Mouse (Mus musculus): ENCODE data around the gene Siah3. TPM values are rescaled to one million over a fixed set of nuclear protein-coding genes. Genes with fewer than 3 reads are reported as not detected.

Siah3 gene
- polyA plus RNA-seq, 1 experiment from 2014 or later = not detected

GRCm38 (mm10) chr14:75461770-75462169 lies 6.0 kb downstream of the Siah3 start:
- no peaks in the 10 kb centered on the region for H3K36me3 ChIP-seq (ENCODE audit: control insufficient read depth, insufficient read depth, low read length)
- WGBS = 82% methylated on average over 4 of the region's 4 CpGs
- no peaks in the 10 kb centered on the region for H3K9me3 ChIP-seq (ENCODE audit: control insufficient read depth, low read length)
- H3K27ac ChIP-seq (replicated peaks in 1 of 2; ENCODE audit: control insufficient read depth in 1 of 2, insufficient read depth in 1 of 2, low read depth in 2 of 2, low read length in 2 of 2) = no peak overlapping the region
- no peak for ATAC-seq (ENCODE audit: insufficient number of reproducible peaks, insufficient read depth, low FRiP score, low read depth)
- no peak overlapping the region for H3K9ac ChIP-seq (ENCODE audit: low read length)
- peaks cover 9% of the 10 kb centered on the region; the same call in 1 of the 2 replicates for H3K27me3 ChIP-seq (ENCODE audit: control insufficient read depth, insufficient read depth, low read length)
- H3K4me3 ChIP-seq (ENCODE audit: control insufficient read depth in 1 of 2, insufficient read depth in 1 of 2, low read depth in 1 of 2, low read length in 2 of 2) = no peak overlapping the region
- peaks cover 0 to 4% of the 10 kb centered on the region in 2 experiments; a peak in 2 of 4 replicates for H3K4me1 ChIP-seq (ENCODE audit: control insufficient read depth in 2 of 2, insufficient read depth in 2 of 2, low read length in 2 of 2)
- H3K4me2 ChIP-seq (ENCODE audit: low read length) = no peak overlapping the region

GRCm38 (mm10) chr14:75463171-75463570 lies 7.4 kb downstream of the Siah3 start:
- no peak overlapping the region for H3K27ac ChIP-seq (replicated peaks in 1 of 2; ENCODE audit: control insufficient read depth in 1 of 2, insufficient read depth in 1 of 2, low read depth in 2 of 2, low read length in 2 of 2)
- WGBS = 77% methylated on average over 4 of the region's 4 CpGs

GRCm38 (mm10) chr14:75468941-75469340 lies 13.2 kb downstream of the Siah3 start:
- 77% methylated on average over 4 of the region's 4 CpGs for WGBS
- Histone ChIP-seq H3K27ac (replicated peaks in 1 of 2; ENCODE audit: control insufficient read depth in 1 of 2, insufficient read depth in 1 of 2, low read depth in 2 of 2, low read length in 2 of 2) (no peak overlapping the region), H3K36me3 (ENCODE audit: control insufficient read depth, insufficient read depth, low read length) (no peaks in the 10 kb centered on the region), H3K4me1 (ENCODE audit: control insufficient read depth in 2 of 2, insufficient read depth in 2 of 2, low read length in 2 of 2) (peaks cover 0 to 2% of the 10 kb centered on the region in 2 experiments; a peak in 1 of 4 replicates), H3K4me3 (ENCODE audit: control insufficient read depth in 1 of 2, insufficient read depth in 1 of 2, low read depth in 1 of 2, low read length in 2 of 2) (no peak overlapping the region), H3K9me3 (ENCODE audit: control insufficient read depth, low read length) (no peaks in the 10 kb centered on the region), H3K4me2 (ENCODE audit: low read length) (no peak overlapping the region), H3K27me3 (ENCODE audit: control insufficient read depth, insufficient read depth, low read length) (no peaks in the 10 kb centered on the region), H3K9ac (ENCODE audit: low read length) (no peak overlapping the region)
- no peak for ATAC-seq (ENCODE audit: insufficient number of reproducible peaks, insufficient read depth, low FRiP score, low read depth)

More at GRCm38 (mm10) chr14:75463171-75463570, 7.4 kb downstream of the Siah3 start:
- Histone ChIP-seq H3K4me2 (ENCODE audit: low read length) (no peak overlapping the region), H3K9me3 (ENCODE audit: control insufficient read depth, low read length) (no peaks in the 10 kb centered on the region), H3K4me3 (ENCODE audit: control insufficient read depth in 1 of 2, insufficient read depth in 1 of 2, low read depth in 1 of 2, low read length in 2 of 2) (no peak overlapping the region), H3K4me1 (ENCODE audit: control insufficient read depth in 2 of 2, insufficient read depth in 2 of 2, low read length in 2 of 2) (no peaks in the 10 kb centered on the region; a peak in 1 of 4 replicates), H3K27me3 (ENCODE audit: control insufficient read depth, insufficient read depth, low read length) (no peaks in the 10 kb centered on the region), H3K36me3 (ENCODE audit: control insufficient read depth, insufficient read depth, low read length) (no peaks in the 10 kb centered on the region), H3K9ac (ENCODE audit: low read length) (no peak overlapping the region)
- ATAC-seq (ENCODE audit: insufficient number of reproducible peaks, insufficient read depth, low FRiP score, low read depth) = no peak

GRCm38 (mm10) chr14:75473061-75473930 lies 17.5 kb downstream of the Siah3 start:
- H3K4me3 ChIP-seq (ENCODE audit: control insufficient read depth in 1 of 2, insufficient read depth in 1 of 2, low read depth in 1 of 2, low read length in 2 of 2) = no peak overlapping the region
- peaks cover 0 to 2% of the 10 kb centered on the region in 2 experiments; a peak in 1 of 4 replicates for H3K4me1 ChIP-seq (ENCODE audit: control insufficient read depth in 2 of 2, insufficient read depth in 2 of 2, low read length in 2 of 2)
- no peak overlapping the region for H3K9ac ChIP-seq (ENCODE audit: low read length)
- no peaks in the 10 kb centered on the region for H3K36me3 ChIP-seq (ENCODE audit: control insufficient read depth, insufficient read depth, low read length)
- H3K4me2 ChIP-seq (ENCODE audit: low read length) = no peak overlapping the region
- H3K27me3 ChIP-seq (ENCODE audit: control insufficient read depth, insufficient read depth, low read length) = no peaks in the 10 kb centered on the region
- no peak overlapping the region for H3K27ac ChIP-seq (replicated peaks in 1 of 2; ENCODE audit: control insufficient read depth in 1 of 2, insufficient read depth in 1 of 2, low read depth in 2 of 2, low read length in 2 of 2)
- 72% methylated on average over 9 of the region's 9 CpGs for WGBS
- no peaks in the 10 kb centered on the region for H3K9me3 ChIP-seq (ENCODE audit: control insufficient read depth, low read length)
- ATAC-seq (ENCODE audit: insufficient number of reproducible peaks, insufficient read depth, low FRiP score, low read depth) = no peak

- ATAC-seq (ENCODE audit: insufficient number of reproducible peaks, insufficient read depth, low FRiP score, low read depth) = no peak
- no peaks in the 10 kb centered on the region for H3K27me3 ChIP-seq (ENCODE audit: control insufficient read depth, insufficient read depth, low read length)
- H3K4me2 ChIP-seq (ENCODE audit: low read length) = no peak overlapping the region
- no peak overlapping the region for H3K4me3 ChIP-seq (ENCODE audit: control insufficient read depth in 1 of 2, insufficient read depth in 1 of 2, low read depth in 1 of 2, low read length in 2 of 2)
- H3K9me3 ChIP-seq (ENCODE audit: control insufficient read depth, low read length) = no peaks in the 10 kb centered on the region
- H3K36me3 ChIP-seq (ENCODE audit: control insufficient read depth, insufficient read depth, low read length) = no peaks in the 10 kb centered on the region
- H3K4me1 ChIP-seq (ENCODE audit: control insufficient read depth in 2 of 2, insufficient read depth in 2 of 2, low read length in 2 of 2) = peaks cover 0 to 2% of the 10 kb centered on the region in 2 experiments; a peak in 1 of 4 replicates
- 75% methylated on average over 2 of the region's 2 CpGs for WGBS
- no peak overlapping the region for H3K9ac ChIP-seq (ENCODE audit: low read length)
- H3K27ac ChIP-seq (replicated peaks in 1 of 2; ENCODE audit: control insufficient read depth in 1 of 2, insufficient read depth in 1 of 2, low read depth in 2 of 2, low read length in 2 of 2) = no peak overlapping the region
Measured at GRCm38 (mm10) chr14:75475887-75476286, 20.1 kb downstream of the Siah3 start.

- Histone ChIP-seq H3K4me3 (ENCODE audit: control insufficient read depth in 1 of 2, insufficient read depth in 1 of 2, low read depth in 1 of 2, low read length in 2 of 2) (no peak overlapping the region), H3K4me1 (ENCODE audit: control insufficient read depth in 2 of 2, insufficient read depth in 2 of 2, low read length in 2 of 2) (no peaks in the 10 kb centered on the region), H3K9me3 (ENCODE audit: control insufficient read depth, low read length) (no peaks in the 10 kb centered on the region), H3K27ac (replicated peaks in 1 of 2; ENCODE audit: control insufficient read depth in 1 of 2, insufficient read depth in 1 of 2, low read depth in 2 of 2, low read length in 2 of 2) (no peak overlapping the region), H3K4me2 (ENCODE audit: low read length) (no peak overlapping the region), H3K36me3 (ENCODE audit: control insufficient read depth, insufficient read depth, low read length) (no peaks in the 10 kb centered on the region), H3K9ac (ENCODE audit: low read length) (no peak overlapping the region), H3K27me3 (ENCODE audit: control insufficient read depth, insufficient read depth, low read length) (no peaks in the 10 kb centered on the region)
- no peak for ATAC-seq (ENCODE audit: insufficient number of reproducible peaks, insufficient read depth, low FRiP score, low read depth)
- WGBS = 74% methylated on average over 15 of the region's 15 CpGs
Measured at GRCm38 (mm10) chr14:75482231-75483175, 26.7 kb downstream of the Siah3 start.

GRCm38 (mm10) chr14:75483176-75483546 lies 27.4 kb downstream of the Siah3 start:
- Histone ChIP-seq H3K27ac (replicated peaks in 1 of 2; ENCODE audit: control insufficient read depth in 1 of 2, insufficient read depth in 1 of 2, low read depth in 2 of 2, low read length in 2 of 2) (no peak overlapping the region), H3K9me3 (ENCODE audit: control insufficient read depth, low read length) (no peaks in the 10 kb centered on the region), H3K36me3 (ENCODE audit: control insufficient read depth, insufficient read depth, low read length) (no peaks in the 10 kb centered on the region), H3K27me3 (ENCODE audit: control insufficient read depth, insufficient read depth, low read length) (no peaks in the 10 kb centered on the region), H3K4me1 (ENCODE audit: control insufficient read depth in 2 of 2, insufficient read depth in 2 of 2, low read length in 2 of 2) (no peaks in the 10 kb centered on the region), H3K9ac (ENCODE audit: low read length) (no peak overlapping the region), H3K4me2 (ENCODE audit: low read length) (no peak overlapping the region), H3K4me3 (ENCODE audit: control insufficient read depth in 1 of 2, insufficient read depth in 1 of 2, low read depth in 1 of 2, low read length in 2 of 2) (no peak overlapping the region)
- WGBS = 82% methylated on average over 6 of the region's 6 CpGs
- ATAC-seq (ENCODE audit: insufficient number of reproducible peaks, insufficient read depth, low FRiP score, low read depth) = no peak

Data from heart, embryonic 14.5 days (tissue).